Mouse (Mus musculus): ENCODE measurements around the gene Slco3a1. TPM values are rescaled to one million over a fixed set of nuclear protein-coding genes. Genes with fewer than 3 reads are reported as not detected.

Gene Slco3a1
- polyA plus RNA-seq, 1 experiment from 2014 or later: 7.9 TPM

DNA sequence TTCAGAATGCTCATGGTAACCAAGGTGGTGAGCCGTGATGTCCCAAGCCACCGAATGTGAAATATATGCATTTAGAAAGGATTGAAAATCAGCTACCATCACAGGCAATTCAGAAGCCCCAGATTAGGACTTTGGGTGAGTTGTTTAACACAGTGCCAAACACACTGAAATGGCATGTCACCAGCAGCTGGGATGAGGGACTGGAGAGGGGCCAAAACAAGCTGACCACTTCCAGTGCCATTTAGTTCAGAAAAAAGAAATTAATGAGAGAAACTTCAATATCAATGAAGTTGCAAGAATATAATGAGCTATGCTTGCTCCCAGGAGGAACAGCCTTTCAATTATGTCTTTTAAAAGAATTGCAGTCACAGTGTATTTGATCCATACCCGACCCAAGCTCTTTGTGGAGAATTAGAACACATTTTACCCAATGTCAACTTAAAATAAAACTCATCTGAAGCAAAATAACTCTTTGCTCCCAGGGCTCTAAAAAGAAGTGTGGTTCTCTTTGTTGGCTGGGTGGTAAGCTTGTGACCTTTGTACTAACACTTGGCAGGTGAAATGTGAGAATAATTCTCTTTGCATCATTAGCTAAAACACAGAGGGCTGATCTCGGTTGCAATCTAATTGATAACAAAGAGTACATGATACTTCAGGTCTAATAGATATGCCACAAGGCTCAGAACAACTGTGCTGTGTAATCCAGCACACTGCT is 56.2 kb downstream of the Slco3a1 start:
- H3K9me3 ChIP-seq: no peaks in the 10 kb centered on the region
- H3K36me3 ChIP-seq (replicated peaks): no peaks in the 10 kb centered on the region
- H3K4me3 ChIP-seq: no peak overlapping the region
- no peak for DNase-seq (ENCODE audit: low spot score)
- peaks cover 4% of the 10 kb centered on the region for H3K4me1 ChIP-seq
- WGBS: 78% methylated on average over 4 of the region's 4 CpGs
- peaks cover 31% of the 10 kb centered on the region for H3K27me3 ChIP-seq (replicated peaks; ENCODE audit: low read depth, poor library complexity, severe bottlenecking)
- no peak overlapping the region for H3K27ac ChIP-seq (replicated peaks)

DNA sequence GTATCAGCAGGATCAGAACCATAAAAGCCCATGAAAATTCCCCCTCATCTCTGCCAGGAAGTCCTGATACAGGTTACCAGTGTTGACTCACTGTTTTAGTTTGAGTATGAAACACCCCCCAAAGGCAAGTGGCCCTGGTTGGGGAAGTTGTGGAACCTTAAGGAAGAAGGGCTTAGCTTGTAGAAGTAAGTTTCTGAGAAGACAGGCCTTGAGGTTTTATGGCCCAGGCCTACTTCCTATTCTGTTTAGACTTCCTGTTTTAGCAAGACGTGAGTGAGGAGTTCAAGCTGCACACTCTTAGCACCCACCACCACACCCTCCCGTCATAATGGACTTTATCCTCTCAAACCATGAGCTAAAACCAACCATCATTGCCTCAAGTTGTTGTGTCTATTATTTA is 57.4 kb downstream of the Slco3a1 start:
- Histone ChIP-seq H3K27ac (replicated peaks) (no peak overlapping the region), H3K4me1 (peaks cover 4% of the 10 kb centered on the region), H3K4me3 (no peak overlapping the region), H3K9me3 (no peaks in the 10 kb centered on the region), H3K27me3 (replicated peaks; ENCODE audit: low read depth, poor library complexity, severe bottlenecking) (peaks cover 21% of the 10 kb centered on the region), H3K36me3 (replicated peaks) (no peaks in the 10 kb centered on the region)
- DNase-seq (ENCODE audit: low spot score): no peak
- 76% methylated on average over 2 of the region's 2 CpGs for WGBS

DNA sequence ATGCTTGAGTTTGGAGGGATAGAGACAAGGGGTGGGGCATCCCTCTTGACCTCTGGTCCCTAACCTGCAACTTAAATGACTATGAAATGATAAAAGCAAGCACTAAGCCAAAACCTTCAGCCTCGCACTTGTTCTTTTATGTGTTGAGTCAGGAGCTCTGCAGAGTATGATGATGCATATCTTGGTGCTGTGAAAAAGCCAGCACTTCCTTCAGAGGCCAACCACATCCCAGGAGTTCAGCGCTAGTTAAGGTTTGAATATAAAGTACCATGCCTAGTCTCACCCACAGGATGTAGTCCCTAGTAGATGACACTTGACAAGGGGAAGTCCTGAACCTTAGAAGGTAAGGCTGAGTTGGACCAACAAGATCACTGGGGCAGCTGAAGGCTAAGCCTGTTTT is 59.1 kb downstream of the Slco3a1 start:
- Histone ChIP-seq H3K9me3 (no peaks in the 10 kb centered on the region), H3K4me1 (peaks cover 4% of the 10 kb centered on the region), H3K27ac (replicated peaks) (no peak overlapping the region), H3K4me3 (no peak overlapping the region), H3K36me3 (replicated peaks) (no peaks in the 10 kb centered on the region), H3K27me3 (replicated peaks; ENCODE audit: low read depth, poor library complexity, severe bottlenecking) (peaks cover 21% of the 10 kb centered on the region)
- no peak for DNase-seq (ENCODE audit: low spot score)
- WGBS: 97% methylated on average over 2 of the region's 2 CpGs

DNA sequence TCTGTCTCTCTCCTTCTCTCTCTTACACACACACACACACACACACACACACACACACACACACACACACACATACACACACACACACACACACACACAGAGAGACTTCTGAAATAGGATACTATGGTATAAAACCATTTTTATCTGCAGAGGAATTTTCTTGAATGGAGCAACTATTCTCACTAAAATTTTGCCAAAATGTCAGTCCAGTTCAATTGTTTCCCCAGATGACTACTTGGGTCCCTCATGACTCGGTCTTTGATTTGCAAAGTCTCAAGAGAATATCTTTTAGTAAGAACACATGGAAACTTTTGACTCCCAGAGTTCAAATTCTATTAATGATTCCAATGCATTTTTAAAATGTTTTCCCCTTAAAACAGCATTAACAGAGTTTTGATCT is 60.8 kb downstream of the Slco3a1 start:
- WGBS: 89% methylated on average over 1 of the region's 1 CpGs
- Histone ChIP-seq H3K9me3 (no peaks in the 10 kb centered on the region), H3K27ac (replicated peaks) (no peak overlapping the region), H3K4me3 (no peak overlapping the region), H3K36me3 (replicated peaks) (no peaks in the 10 kb centered on the region), H3K27me3 (replicated peaks; ENCODE audit: low read depth, poor library complexity, severe bottlenecking) (peaks cover 4% of the 10 kb centered on the region; the same call in 1 of the 2 replicates), H3K4me1 (no peaks in the 10 kb centered on the region; the same call in 1 of the 2 replicates)
- DNase-seq (ENCODE audit: low spot score): no peak

DNA sequence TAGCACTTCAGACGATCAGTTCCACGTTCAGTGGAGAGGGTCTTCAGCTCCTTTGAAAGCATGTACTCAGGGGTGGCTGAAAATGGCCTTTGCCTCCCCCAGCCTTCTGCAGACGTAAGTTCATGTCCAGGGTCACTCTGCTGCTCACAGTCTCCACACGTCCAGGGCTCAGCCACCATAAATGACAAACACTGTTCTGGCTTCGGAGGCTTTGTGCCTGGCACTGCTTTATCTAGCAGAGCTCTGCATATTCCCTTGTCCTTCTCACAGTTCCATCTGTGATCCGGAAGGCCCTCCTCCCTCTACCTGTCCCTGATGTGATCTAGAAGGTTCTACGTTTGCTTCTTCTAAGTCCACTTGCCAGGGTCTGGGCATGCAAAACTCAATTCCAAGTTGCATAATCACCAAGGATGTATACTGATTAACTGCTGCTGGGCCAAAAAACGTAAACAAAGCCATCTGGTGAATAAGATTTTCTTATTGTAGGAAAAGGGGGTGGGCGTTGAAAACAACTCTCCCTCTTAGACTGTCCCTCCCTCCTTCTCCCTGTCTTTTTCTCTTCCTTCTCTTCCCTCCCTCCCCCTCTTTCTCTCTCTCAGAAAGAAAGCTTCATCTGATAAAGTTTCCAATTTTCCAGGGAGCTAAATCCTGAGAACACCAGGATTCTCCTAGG is 62.8 kb downstream of the Slco3a1 start:
- no peak for DNase-seq (ENCODE audit: low spot score)
- Histone ChIP-seq H3K4me1 (no peaks in the 10 kb centered on the region), H3K9me3 (no peaks in the 10 kb centered on the region), H3K36me3 (replicated peaks) (no peaks in the 10 kb centered on the region), H3K27ac (replicated peaks) (no peak overlapping the region), H3K27me3 (replicated peaks; ENCODE audit: low read depth, poor library complexity, severe bottlenecking) (no peaks in the 10 kb centered on the region), H3K4me3 (no peak overlapping the region)
- WGBS: 81% methylated on average over 9 of the region's 9 CpGs

GRCm38 (mm10) chr7:74488141-74488540 is 66.4 kb downstream of the Slco3a1 start:
- Histone ChIP-seq H3K36me3 (replicated peaks) (no peaks in the 10 kb centered on the region), H3K4me3 (no peak overlapping the region), H3K4me1 (no peaks in the 10 kb centered on the region), H3K27me3 (replicated peaks; ENCODE audit: low read depth, poor library complexity, severe bottlenecking) (no peaks in the 10 kb centered on the region), H3K9me3 (no peaks in the 10 kb centered on the region), H3K27ac (replicated peaks) (no peak overlapping the region)
- DNase-seq (ENCODE audit: low spot score): no peak
- WGBS: 82% methylated on average over 3 of the region's 3 CpGs

DNA sequence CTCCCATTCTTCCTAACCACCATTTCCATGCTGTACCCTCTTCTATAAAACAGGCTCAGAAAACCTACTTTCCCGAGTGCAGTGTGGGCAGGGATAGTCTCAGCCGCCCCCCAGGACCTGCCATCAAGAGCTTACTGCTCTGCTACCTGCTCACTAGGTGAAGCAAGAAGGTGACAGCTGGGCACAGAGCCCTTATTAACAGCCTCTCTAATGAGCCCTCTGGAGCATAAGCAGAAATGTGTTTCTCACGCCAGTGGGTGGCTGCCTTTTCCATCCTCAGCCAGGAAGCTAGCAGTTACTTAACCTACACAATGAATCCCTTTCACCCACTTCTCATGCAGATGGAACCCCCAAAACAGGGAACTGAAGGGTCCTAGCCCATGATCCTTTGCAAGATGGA is 66.9 kb downstream of the Slco3a1 start:
- H3K27ac ChIP-seq (replicated peaks): no peak overlapping the region
- 0 out of 2 replicates have a peak, but pooled peaks cover 4% of the 10 kb centered on the region for H3K4me1 ChIP-seq
- H3K9me3 ChIP-seq: no peaks in the 10 kb centered on the region
- 78% methylated on average over 3 of the region's 3 CpGs for WGBS
- no peaks in the 10 kb centered on the region for H3K36me3 ChIP-seq (replicated peaks)
- H3K4me3 ChIP-seq: no peak overlapping the region
- no peak for DNase-seq (ENCODE audit: low spot score)
- no peaks in the 10 kb centered on the region for H3K27me3 ChIP-seq (replicated peaks; ENCODE audit: low read depth, poor library complexity, severe bottlenecking)

GRCm38 (mm10) chr7:74486083-74486482 is 68.5 kb downstream of the Slco3a1 start:
- no peak overlapping the region for H3K27ac ChIP-seq (replicated peaks)
- no peak overlapping the region for H3K4me3 ChIP-seq
- no peaks in the 10 kb centered on the region for H3K36me3 ChIP-seq (replicated peaks)
- peaks cover 7% of the 10 kb centered on the region for H3K4me1 ChIP-seq
- no peak for DNase-seq (ENCODE audit: low spot score)
- H3K27me3 ChIP-seq (replicated peaks; ENCODE audit: low read depth, poor library complexity, severe bottlenecking): no peaks in the 10 kb centered on the region
- WGBS: 93% methylated on average over 4 of the region's 4 CpGs
- H3K9me3 ChIP-seq: no peaks in the 10 kb centered on the region

DNA sequence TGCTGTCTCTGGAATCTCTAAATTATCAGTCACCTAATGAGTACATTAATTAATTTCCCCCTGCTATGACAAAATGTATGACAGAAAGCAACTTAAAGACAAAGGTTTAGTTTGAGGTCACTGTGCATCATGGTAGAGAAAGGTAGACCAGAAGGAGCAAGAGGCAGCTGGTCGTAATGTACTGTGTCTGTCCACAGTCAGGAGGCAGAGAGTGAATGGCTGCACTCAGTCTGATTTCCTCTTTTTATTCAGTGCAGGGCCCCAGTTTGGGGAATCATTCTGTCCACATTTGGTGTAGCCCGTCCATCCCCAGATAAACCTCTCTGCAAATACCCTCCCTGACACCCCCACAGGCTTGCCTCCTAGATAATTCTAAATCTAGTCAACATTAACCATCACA is 68.9 kb downstream of the Slco3a1 start:
- no peak for DNase-seq (ENCODE audit: low spot score)

DNA sequence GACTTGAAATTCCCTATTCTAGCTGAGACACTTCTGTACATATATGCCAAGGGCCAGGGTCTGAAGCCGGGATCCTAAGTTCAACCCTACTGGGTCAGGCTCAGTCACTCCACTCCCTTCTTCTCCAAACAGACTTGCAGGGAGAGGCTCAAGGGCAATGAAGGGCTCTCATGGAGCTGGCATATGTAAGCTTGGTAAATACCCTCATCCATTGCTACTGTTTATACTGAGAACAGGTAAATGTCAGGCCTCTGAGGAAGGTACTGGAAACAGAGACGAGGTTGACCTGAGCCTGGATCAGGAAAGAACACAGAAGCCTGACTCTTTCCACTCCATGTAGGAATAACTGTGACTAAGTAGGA is 70.6 kb downstream of the Slco3a1 start:
- Histone ChIP-seq H3K27me3 (replicated peaks; ENCODE audit: low read depth, poor library complexity, severe bottlenecking) (no peaks in the 10 kb centered on the region), H3K27ac (replicated peaks) (no peak overlapping the region), H3K36me3 (replicated peaks) (no peaks in the 10 kb centered on the region), H3K4me1 (peaks cover 14% of the 10 kb centered on the region), H3K9me3 (no peaks in the 10 kb centered on the region), H3K4me3 (no peak overlapping the region)
- WGBS: 95% methylated on average over 2 of the region's 2 CpGs
- DNase-seq (ENCODE audit: low spot score): no peak

More for the DNA sequence above, 68.9 kb downstream of the Slco3a1 start:
- Histone ChIP-seq H3K27me3 (replicated peaks; ENCODE audit: low read depth, poor library complexity, severe bottlenecking) (no peaks in the 10 kb centered on the region), H3K9me3 (no peaks in the 10 kb centered on the region), H3K27ac (replicated peaks) (no peak overlapping the region), H3K36me3 (replicated peaks) (no peaks in the 10 kb centered on the region), H3K4me3 (no peak overlapping the region), H3K4me1 (peaks cover 11% of the 10 kb centered on the region)
- 93% methylated on average over 2 of the region's 2 CpGs for WGBS

- no peaks in the 10 kb centered on the region for H3K27me3 ChIP-seq (replicated peaks; ENCODE audit: low read depth, poor library complexity, severe bottlenecking)
- DNase-seq (ENCODE audit: low spot score): no peak
- peaks cover 14% of the 10 kb centered on the region for H3K4me1 ChIP-seq
- H3K36me3 ChIP-seq (replicated peaks): no peaks in the 10 kb centered on the region
- H3K9me3 ChIP-seq: no peaks in the 10 kb centered on the region
- WGBS: 88% methylated on average over 3 of the region's 3 CpGs
- no peak overlapping the region for H3K4me3 ChIP-seq
- no peak overlapping the region for H3K27ac ChIP-seq (replicated peaks)
These were observed 71.1 kb downstream of the Slco3a1 start for GRCm38 (mm10) chr7:74483294-74484023.

- WGBS: 79% methylated on average over 7 of the region's 7 CpGs
- Histone ChIP-seq H3K4me1 (peaks cover 4% of the 10 kb centered on the region; the same call in 1 of the 2 replicates), H3K27ac (replicated peaks) (no peak overlapping the region), H3K4me3 (no peak overlapping the region), H3K36me3 (replicated peaks) (no peaks in the 10 kb centered on the region), H3K27me3 (replicated peaks; ENCODE audit: low read depth, poor library complexity, severe bottlenecking) (no peaks in the 10 kb centered on the region), H3K9me3 (no peaks in the 10 kb centered on the region)
- no peak for DNase-seq (ENCODE audit: low spot score)
These were observed 82.8 kb downstream of the Slco3a1 start for GRCm38 (mm10) chr7:74471740-74472139.

DNA sequence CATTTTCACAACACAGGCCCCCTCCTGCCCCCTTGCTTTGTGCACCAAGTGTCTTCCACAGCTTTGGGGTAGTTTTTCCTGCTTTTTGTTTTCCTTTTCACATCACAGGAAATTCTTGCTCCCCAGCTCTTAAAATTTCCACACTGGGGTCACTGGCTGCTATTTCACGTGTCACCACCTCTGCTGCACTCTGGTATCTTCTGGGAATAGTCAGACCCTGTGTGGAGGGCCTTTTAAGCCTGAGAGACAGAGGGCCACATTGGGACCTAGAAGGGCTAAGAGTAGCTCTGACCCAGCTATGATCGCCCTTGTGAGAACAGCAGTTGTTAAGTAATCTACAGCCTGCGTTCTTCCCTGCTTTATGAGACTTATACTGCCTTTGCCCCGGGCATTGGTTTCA is 87.7 kb downstream of the Slco3a1 start:
- Histone ChIP-seq H3K9me3 (no peaks in the 10 kb centered on the region), H3K27me3 (replicated peaks; ENCODE audit: low read depth, poor library complexity, severe bottlenecking) (no peaks in the 10 kb centered on the region), H3K27ac (replicated peaks) (no peak overlapping the region), H3K4me1 (peaks cover 6% of the 10 kb centered on the region; the same call in 1 of the 2 replicates), H3K36me3 (replicated peaks) (no peaks in the 10 kb centered on the region), H3K4me3 (no peak overlapping the region)
- 77% methylated on average over 4 of the region's 4 CpGs for WGBS
- DNase-seq (ENCODE audit: low spot score): no peak
